ENCODE assay signal across 8 mouse cellular contexts in the genomic region with DNA sequence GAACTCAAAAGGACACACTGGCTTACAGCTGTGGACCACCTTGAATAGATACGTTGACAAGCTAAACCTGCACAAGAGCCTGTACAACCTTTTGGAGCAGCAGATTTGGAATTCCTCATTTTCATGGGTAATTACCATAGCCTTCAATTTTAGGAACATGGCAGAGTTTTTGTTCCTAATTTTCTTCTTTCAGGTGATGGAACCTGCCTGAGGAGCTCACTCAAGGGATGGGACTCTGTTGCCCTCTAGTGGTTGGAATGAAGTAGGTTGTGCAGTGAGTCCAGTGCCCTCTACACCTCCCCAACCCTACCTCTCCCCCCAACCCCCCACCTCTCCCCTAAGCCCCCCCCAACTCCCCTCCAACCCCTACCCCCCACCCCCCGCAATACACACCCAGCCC.
DNase-seq lines count a peak whose midpoint lies in the region; ATAC-seq and TF ChIP-seq lines count a peak whose summit lies in the region.

No protein-coding gene starts in this region.

- H3K4me1 ChIP-seq in hindbrain, embryonic 15.5 days (replicated peaks), result peaks cover 5% of the 10 kb centered on the region
- no peaks in the 10 kb centered on the region; the same call in 1 of the 2 replicates for H3K4me1 ChIP-seq in hindbrain, embryonic 16.5 days (ENCODE audit: control insufficient read depth, insufficient read depth, low read depth, low read length)
- H3K4me1 ChIP-seq in E14TG2a.4 (replicated peaks; ENCODE audit: low read depth, low read length), result no peaks in the 10 kb centered on the region; the same call in 1 of the 2 replicates
- H3K4me1 ChIP-seq in heart, embryonic 12.5 days (replicated peaks), result no peaks in the 10 kb centered on the region

- no peak overlapping the region for H3K9ac ChIP-seq in hindbrain, embryonic 15.5 days
- H3K9ac ChIP-seq in hindbrain, embryonic 16.5 days (ENCODE audit: low read depth, low read length), result no peak overlapping the region
- H3K9ac ChIP-seq in heart, embryonic 12.5 days, result no peak overlapping the region

- no peak overlapping the region for H3K4me2 ChIP-seq in hindbrain, embryonic 15.5 days
- H3K4me2 ChIP-seq in hindbrain, embryonic 16.5 days (ENCODE audit: low read length), result no peak overlapping the region
- no peak overlapping the region for H3K4me2 ChIP-seq in heart, embryonic 12.5 days

- no peaks in the 10 kb centered on the region for H3K9me3 ChIP-seq in hindbrain, embryonic 15.5 days
- H3K9me3 ChIP-seq in hindbrain, embryonic 16.5 days (ENCODE audit: control insufficient read depth, low read length), result no peaks in the 10 kb centered on the region
- no peaks in the 10 kb centered on the region for H3K9me3 ChIP-seq in E14TG2a.4 (ENCODE audit: low read length)
- no peaks in the 10 kb centered on the region for H3K9me3 ChIP-seq in heart, embryonic 12.5 days (replicated peaks)

- DNase-seq in adrenal gland, postnatal 36 days, result peak; percentile 3 to 22
- DNase-seq in kidney, postnatal 36 days, result peak; percentile 40 to 59
- no peak for DNase-seq in MN1 (ENCODE audit: low spot score)

- 0 out of 2 replicates have a peak, but pooled peaks have one; percentile 38 for ATAC-seq in hindbrain, embryonic 15.5 days (ENCODE audit: low FRiP score, low read depth)
- ATAC-seq in hindbrain, embryonic 16.5 days, result no peak
- no peak for ATAC-seq in activated CD4-positive, CD25-positive, alpha-beta regulatory T cell, adult 4 months
- no peak for ATAC-seq in heart, embryonic 12.5 days (ENCODE audit: insufficient number of reproducible peaks, low FRiP score)

- 91% methylated on average over 2 of the region's 2 CpGs for WGBS in hindbrain, embryonic 15.5 days
- WGBS in hindbrain, embryonic 16.5 days, result 73% methylated on average over 2 of the region's 2 CpGs
- WGBS in heart, embryonic 12.5 days, result 71% methylated on average over 2 of the region's 2 CpGs

- no peaks in the 10 kb centered on the region for H3K36me3 ChIP-seq in hindbrain, embryonic 15.5 days
- no peaks in the 10 kb centered on the region for H3K36me3 ChIP-seq in hindbrain, embryonic 16.5 days (ENCODE audit: control insufficient read depth, insufficient read depth, low read length)
- H3K36me3 ChIP-seq in E14TG2a.4 (ENCODE audit: insufficient read depth, low read length), result no peaks in the 10 kb centered on the region
- H3K36me3 ChIP-seq in heart, embryonic 12.5 days, result no peaks in the 10 kb centered on the region

- no peak overlapping the region for H3K27ac ChIP-seq in hindbrain, embryonic 15.5 days (replicated peaks)
- H3K27ac ChIP-seq in hindbrain, embryonic 16.5 days (ENCODE audit: low read depth, low read length), result no peak overlapping the region
- H3K27ac ChIP-seq in heart, embryonic 12.5 days (ENCODE audit: poor library complexity, severe bottlenecking), result no peak overlapping the region

- H3K27me3 ChIP-seq in hindbrain, embryonic 15.5 days, result no peaks in the 10 kb centered on the region
- no peaks in the 10 kb centered on the region for H3K27me3 ChIP-seq in hindbrain, embryonic 16.5 days (replicated peaks; ENCODE audit: control insufficient read depth, insufficient read depth, low read length)
- H3K27me3 ChIP-seq in E14TG2a.4 (ENCODE audit: insufficient read depth, low read length), result no peaks in the 10 kb centered on the region
- no peaks in the 10 kb centered on the region for H3K27me3 ChIP-seq in heart, embryonic 12.5 days (replicated peaks)

- peak; percentile 35 for TF ChIP-seq CTCF in E14TG2a.4 (conservative IDR thresholded peaks at IDR 0.05; ENCODE audit: low read length)

- no peak overlapping the region for H3K4me3 ChIP-seq in hindbrain, embryonic 15.5 days
- no peak overlapping the region for H3K4me3 ChIP-seq in hindbrain, embryonic 16.5 days (ENCODE audit: low read length)
- no peak overlapping the region for H3K4me3 ChIP-seq in E14TG2a.4 (replicated peaks; ENCODE audit: low read length)
- H3K4me3 ChIP-seq in heart, embryonic 12.5 days, result no peak overlapping the region
